Mouse (Mus musculus) left cerebral cortex, postnatal 10 days (tissue): Measurements from ENCODE around the gene Olfr433. TPM values are rescaled to one million over a fixed set of nuclear protein-coding genes. Genes with fewer than 3 reads are reported as not detected.

ENCODE experiments used
- total RNA-seq, 2 experiments: library from RNA; stranded (reverse); gene quantifications; 2 replicates each; pipeline ENCODE4 v1.2.3; 2021

Olfr433 gene
- total RNA-seq, 2 experiments from 2014 or later, result not detected

Other genes with a start within 250 kb of the Olfr433 start
- under 1 TPM in 1 of 2 experiments, not detected in 1; 0.26 TPM for gene Ifi211, start 127.7 kb upstream of the Olfr433 start, total RNA-seq
- gene Mndal, start 98.2 kb upstream of the Olfr433 start, total RNA-seq, result 1 to 10 TPM; 2.1 TPM
- gene Ifi203, start 98.0 kb upstream of the Olfr433 start, total RNA-seq, result 1 to 10 TPM in 1 of 2 experiments, under 1 TPM in 1; 0.49 to 1.0 TPM
- not detected for gene Ifi202b, start 58.0 kb upstream of the Olfr433 start, total RNA-seq
- gene Ifi205, start 8.9 kb upstream of the Olfr433 start, total RNA-seq, result not detected
- not detected for gene Olfr432, start 8.5 kb downstream of the Olfr433 start, total RNA-seq
- not detected for gene Olfr430, start 25.9 kb downstream of the Olfr433 start, total RNA-seq
- gene Olfr429, start 43.6 kb downstream of the Olfr433 start, total RNA-seq, result not detected
- gene Olfr427, start 56.2 kb downstream of the Olfr433 start, total RNA-seq, result not detected
- gene Olfr231, start 80.5 kb downstream of the Olfr433 start, total RNA-seq, result not detected
- not detected for gene Olfr424, start 90.8 kb downstream of the Olfr433 start, total RNA-seq
- not detected for gene Olfr420, start 114.9 kb downstream of the Olfr433 start, total RNA-seq
- gene Spta1, start 132.1 kb downstream of the Olfr433 start, total RNA-seq, result under 1 TPM; 0.16 to 0.32 TPM
- gene Olfr419, start 211.4 kb downstream of the Olfr433 start, total RNA-seq, result not detected